Mouse (Mus musculus) intestine, embryonic 14.5 days (tissue): ENCODE measurements at regions not wholly inside any gene's neighbourhood (a gene's known extent, or its start where the extent isn't known, plus 50 kb on each side); places are given as distances from the start of the nearest gene placed in this dataset.

Source experiments
- ATAC-seq: fragments of 200-750 bp; cut with Nextera tagmentation; replicated peaks from 2 replicates; pipeline ENCODE4 v1.8.0; 2017; ENCODE audit warnings: low read depth, moderate number of reproducible peaks, moderate TSS enrichment, moderate library complexity; ENCODE audit not compliant: low FRiP score, low TSS enrichment
- DNase-seq: peaks from one replicate; pipeline ENCODE4 v3.0.0-alpha.2; 2018; ENCODE audit warnings: low spot score
- H3K27ac ChIP-seq: fragments of 300-500 bp; sonication (generic); 2 replicates; pipeline ENCODE4 v1.5.1; 2014; ENCODE audit warnings: low read depth, mild to moderate bottlenecking, control low read depth
- H3K27me3 ChIP-seq: fragments of 300-500 bp; sonication (generic); replicated peaks from 2 replicates; pipeline ENCODE4 v1.6.1; 2014; ENCODE audit warnings: low read length, control low read depth; ENCODE audit not compliant: control insufficient read depth, insufficient read depth
- H3K36me3 ChIP-seq: fragments of 300-500 bp; sonication (generic); 2 replicates; pipeline ENCODE4 v1.6.1; 2014; ENCODE audit warnings: low read length, control low read depth; ENCODE audit not compliant: control insufficient read depth, insufficient read depth
- H3K4me1 ChIP-seq: fragments of 300-500 bp; sonication (generic); replicated peaks from 2 replicates; pipeline ENCODE4 v1.6.1; 2014; ENCODE audit warnings: low read length, control low read depth, mixed read lengths; ENCODE audit not compliant: control insufficient read depth, insufficient read depth
- H3K4me2 ChIP-seq: fragments of 300-500 bp; sonication (generic); 2 replicates; pipeline ENCODE4 v1.6.1; 2014; ENCODE audit warnings: low read length
- H3K4me3 ChIP-seq: fragments of 300-500 bp; sonication (generic); 2 replicates; pipeline ENCODE4 v1.5.1; 2014; ENCODE audit warnings: low read depth, low read length, control low read depth, mixed read lengths
- H3K9ac ChIP-seq: fragments of 300-500 bp; sonication (generic); 2 replicates; pipeline ENCODE4 v1.6.1; 2014; ENCODE audit warnings: mild to moderate bottlenecking, low read length
- H3K9me3 ChIP-seq: fragments of 300-500 bp; sonication (generic); 2 replicates; pipeline ENCODE4 v1.6.1; 2016; ENCODE audit warnings: low read length, control low read depth; ENCODE audit not compliant: control insufficient read depth
- WGBS: fragments of 180-500 bp; shearing (Covaris S2); extraction: QIAGEN DNeasy Blood & Tissue Kit; methylation state at CpG from one replicate; pipeline ENCODE4 v1.1.7; 2014; 5-methylcytosine and 5-hydroxymethylcytosine counted together

GRCm38 (mm10) chr13:5726446-5726845 lies 134.8 kb upstream of the Klf6 start:
- H3K36me3 ChIP-seq: no peaks in the 10 kb centered on the region
- H3K27me3 ChIP-seq: no peaks in the 10 kb centered on the region
- 53% methylated on average over 1 of the region's 1 CpGs for WGBS
- no peak overlapping the region for H3K27ac ChIP-seq
- no peak for DNase-seq
- ATAC-seq: no peak
- no peaks in the 10 kb centered on the region for H3K9me3 ChIP-seq
- H3K4me1 ChIP-seq: no peaks in the 10 kb centered on the region
- H3K9ac ChIP-seq: no peak overlapping the region
- H3K4me2 ChIP-seq: no peak overlapping the region
- H3K4me3 ChIP-seq: no peak overlapping the region

- H3K9ac ChIP-seq: no peak overlapping the region
- H3K4me2 ChIP-seq: no peak overlapping the region
- H3K36me3 ChIP-seq: no peaks in the 10 kb centered on the region
- no peaks in the 10 kb centered on the region for H3K27me3 ChIP-seq
- no peaks in the 10 kb centered on the region for H3K9me3 ChIP-seq
- no peak overlapping the region for H3K4me3 ChIP-seq
- DNase-seq (no peak), ATAC-seq (no peak)
- 86% methylated on average over 2 of the region's 2 CpGs for WGBS
- H3K27ac ChIP-seq: no peak overlapping the region
- H3K4me1 ChIP-seq: no peaks in the 10 kb centered on the region
Observed at GRCm38 (mm10) chr13:5728172-5728571, 133.1 kb upstream of the Klf6 start.

GRCm38 (mm10) chr13:5728808-5729207 lies 132.5 kb upstream of the Klf6 start:
- H3K9me3 ChIP-seq: no peaks in the 10 kb centered on the region
- H3K4me1 ChIP-seq: no peaks in the 10 kb centered on the region
- H3K4me3 ChIP-seq: no peak overlapping the region
- no peaks in the 10 kb centered on the region for H3K27me3 ChIP-seq
- no peak for DNase-seq
- no peak overlapping the region for H3K9ac ChIP-seq
- ATAC-seq: no peak
- H3K36me3 ChIP-seq: no peaks in the 10 kb centered on the region
- no peak overlapping the region for H3K4me2 ChIP-seq
- WGBS: 72% methylated on average over 1 of the region's 1 CpGs
- H3K27ac ChIP-seq: no peak overlapping the region

- Histone ChIP-seq H3K4me3 (no peak overlapping the region), H3K4me1 (no peaks in the 10 kb centered on the region), H3K9ac (no peak overlapping the region), H3K27me3 (no peaks in the 10 kb centered on the region), H3K4me2 (no peak overlapping the region), H3K9me3 (no peaks in the 10 kb centered on the region), H3K36me3 (no peaks in the 10 kb centered on the region), H3K27ac (no peak overlapping the region)
- DNase-seq (no peak), ATAC-seq (no peak)
- WGBS: 84% methylated on average over 6 of the region's 6 CpGs
Observed at GRCm38 (mm10) chr13:5729426-5730068, 131.7 kb upstream of the Klf6 start.

- no peak for DNase-seq
- Histone ChIP-seq H3K9ac (no peak overlapping the region), H3K36me3 (no peaks in the 10 kb centered on the region), H3K4me1 (no peaks in the 10 kb centered on the region), H3K4me2 (no peak overlapping the region), H3K9me3 (no peaks in the 10 kb centered on the region), H3K27me3 (no peaks in the 10 kb centered on the region), H3K4me3 (no peak overlapping the region), H3K27ac (no peak overlapping the region)
- no peak for ATAC-seq
- 80% methylated on average over 1 of the region's 1 CpGs for WGBS
Observed at GRCm38 (mm10) chr13:5732206-5732605, 129.1 kb upstream of the Klf6 start.

DNA sequence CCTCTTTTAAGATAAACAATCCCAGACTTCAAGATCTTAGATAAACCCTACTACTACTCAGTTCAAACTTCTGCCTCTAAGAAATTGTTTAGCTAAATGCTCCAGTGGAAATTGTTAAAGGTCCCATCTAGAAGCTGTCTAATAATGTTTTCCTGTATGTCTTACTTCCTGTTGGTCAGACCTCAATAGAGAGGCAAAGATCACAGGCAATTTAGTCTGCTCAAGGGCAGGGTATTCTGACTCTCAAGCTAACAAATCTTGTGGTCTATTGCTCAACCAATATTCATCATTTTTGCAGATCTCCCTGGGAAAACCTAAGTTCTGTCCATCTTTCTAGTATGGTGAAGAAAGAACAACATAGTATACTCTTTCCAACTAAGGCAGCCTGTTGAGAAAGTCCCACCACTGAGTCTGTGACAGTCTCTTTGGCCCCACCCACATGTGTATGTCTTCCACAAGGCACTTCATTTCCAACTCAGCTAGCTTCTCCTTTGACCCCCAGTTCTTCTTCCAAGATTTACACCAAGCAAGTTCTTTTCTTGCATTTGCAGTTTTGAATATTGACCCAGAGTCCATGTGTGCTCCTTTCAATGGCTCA lies 126.2 kb upstream of the Klf6 start:
- no peak for DNase-seq
- Histone ChIP-seq H3K27me3 (no peaks in the 10 kb centered on the region), H3K4me2 (no peak overlapping the region), H3K9ac (no peak overlapping the region), H3K36me3 (no peaks in the 10 kb centered on the region), H3K27ac (no peak overlapping the region), H3K4me1 (no peaks in the 10 kb centered on the region), H3K4me3 (no peak overlapping the region), H3K9me3 (no peaks in the 10 kb centered on the region)
- ATAC-seq: no peak

GRCm38 (mm10) chr13:5736472-5736871 lies 124.8 kb upstream of the Klf6 start:
- DNase-seq (no peak), ATAC-seq (no peak)
- H3K9me3 ChIP-seq: no peaks in the 10 kb centered on the region
- no peaks in the 10 kb centered on the region for H3K4me1 ChIP-seq
- H3K36me3 ChIP-seq: no peaks in the 10 kb centered on the region
- H3K27ac ChIP-seq: no peak overlapping the region
- H3K4me2 ChIP-seq: no peak overlapping the region
- H3K4me3 ChIP-seq: no peak overlapping the region
- 84% methylated on average over 6 of the region's 6 CpGs for WGBS
- H3K27me3 ChIP-seq: no peaks in the 10 kb centered on the region
- H3K9ac ChIP-seq: no peak overlapping the region

- no peaks in the 10 kb centered on the region for H3K4me1 ChIP-seq
- DNase-seq (no peak), ATAC-seq (no peak)
- no peak overlapping the region for H3K9ac ChIP-seq
- no peak overlapping the region for H3K4me3 ChIP-seq
- H3K4me2 ChIP-seq: no peak overlapping the region
- 85% methylated on average over 7 of the region's 7 CpGs for WGBS
- no peaks in the 10 kb centered on the region for H3K36me3 ChIP-seq
- H3K9me3 ChIP-seq: no peaks in the 10 kb centered on the region
- H3K27me3 ChIP-seq: no peaks in the 10 kb centered on the region
- H3K27ac ChIP-seq: no peak overlapping the region
Observed at GRCm38 (mm10) chr13:5737214-5737613, 124.1 kb upstream of the Klf6 start.

DNA sequence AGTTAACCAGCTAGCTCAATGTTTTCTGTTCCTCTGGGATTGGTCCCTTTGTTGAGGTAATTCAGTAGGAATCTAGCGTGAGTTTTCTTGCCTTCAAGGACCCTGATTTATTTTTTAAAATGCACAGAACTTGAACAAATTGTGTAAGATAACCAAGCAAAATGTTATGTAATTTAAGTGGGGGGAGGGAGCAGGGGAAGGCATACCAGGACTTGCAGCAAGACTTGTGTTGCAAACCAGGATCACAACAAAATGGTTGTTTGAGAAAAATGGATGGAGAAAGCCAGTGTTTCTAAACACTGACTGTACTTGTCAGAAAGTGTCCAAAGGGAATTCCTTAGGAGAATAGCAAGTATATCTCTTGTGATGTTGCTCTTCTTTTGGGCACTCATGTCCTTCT lies 120.5 kb upstream of the Klf6 start:
- Histone ChIP-seq H3K27me3 (no peaks in the 10 kb centered on the region), H3K27ac (no peak overlapping the region), H3K4me2 (no peak overlapping the region), H3K9me3 (no peaks in the 10 kb centered on the region), H3K36me3 (no peaks in the 10 kb centered on the region), H3K9ac (no peak overlapping the region), H3K4me1 (no peaks in the 10 kb centered on the region), H3K4me3 (no peak overlapping the region)
- 78% methylated on average over 1 of the region's 1 CpGs for WGBS
- DNase-seq (no peak), ATAC-seq (no peak)
